Mouse (Mus musculus) erythroblast, embryonic 14.5 days (primary cell): ENCODE data around the gene Tmem176b. TPM values are rescaled to one million over a fixed set of nuclear protein-coding genes. Genes with fewer than 3 reads are reported as not detected.

Experiments used
- H3K27me3 ChIP-seq: 2 replicates; pipeline ENCODE4 v1.6.1; 2012; ENCODE audit warnings: inconsistent platforms; ENCODE audit not compliant: control insufficient read depth
- H3K36me3 ChIP-seq: 2 replicates; pipeline ENCODE4 v1.6.1; 2012; ENCODE audit warnings: mild to moderate bottlenecking, inconsistent platforms; ENCODE audit not compliant: control insufficient read depth
- H3K4me1 ChIP-seq: 2 replicates; pipeline ENCODE4 v1.6.1; 2012; ENCODE audit warnings: inconsistent platforms; ENCODE audit not compliant: control insufficient read depth
- H3K4me3 ChIP-seq: replicated peaks from 2 replicates; pipeline ENCODE3; 2012; ENCODE audit warnings: moderate library complexity, mild to moderate bottlenecking, inconsistent platforms
- H3K9me3 ChIP-seq: 2 replicates; pipeline ENCODE4 v1.6.1; 2012; ENCODE audit warnings: low read length, inconsistent platforms, mixed read lengths; ENCODE audit not compliant: control insufficient read depth
- GATA1 ChIP-seq: IDR thresholded peaks from 2 replicates; pipeline ENCODE4 v1.6.1; 2012; ENCODE audit warnings: low read length, inconsistent platforms, mixed read lengths
- TAL1 ChIP-seq: IDR thresholded peaks from 3 replicates; pipeline ENCODE4 v1.6.1; 2012; ENCODE audit warnings: low read length, inconsistent platforms, mixed read lengths
- polyA plus RNA-seq: library from polyadenylated mRNA; stranded (reverse); fragments of >175 nt; gene quantifications from 2 replicates; pipeline ENCODE4 v1.2.3, GENCODE M21; 2012

Tmem176b gene
- polyA plus RNA-seq, 1 experiment = 0.18 TPM

DNA sequence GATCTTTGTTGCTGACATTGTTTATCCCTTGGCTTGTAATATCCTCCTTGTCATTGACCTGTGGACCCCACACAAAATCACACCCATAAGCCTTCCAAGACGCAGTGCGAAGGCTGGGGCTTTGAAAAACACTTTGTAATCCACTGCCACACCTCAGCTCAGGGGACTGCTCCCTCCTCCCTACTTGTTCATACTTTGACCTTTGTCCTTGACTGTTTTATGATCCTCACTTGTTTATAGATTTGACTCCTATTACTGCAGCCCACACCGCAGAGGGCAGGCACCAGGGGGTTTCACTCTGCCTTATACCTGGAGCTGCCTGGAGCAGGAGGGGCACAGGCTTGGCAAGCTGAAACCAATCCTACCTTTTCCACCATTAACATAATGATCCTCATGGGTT lies 23.4 kb upstream of the Tmem176b start:
- Histone ChIP-seq H3K4me1 (no peaks in the 10 kb centered on the region), H3K36me3 (no peaks in the 10 kb centered on the region), H3K9me3 (no peaks in the 10 kb centered on the region), H3K4me3 (no peak overlapping the region), H3K27me3 (no peaks in the 10 kb centered on the region)
- no peak for TF ChIP-seq GATA1
- TF ChIP-seq TAL1 = no peak

DNA sequence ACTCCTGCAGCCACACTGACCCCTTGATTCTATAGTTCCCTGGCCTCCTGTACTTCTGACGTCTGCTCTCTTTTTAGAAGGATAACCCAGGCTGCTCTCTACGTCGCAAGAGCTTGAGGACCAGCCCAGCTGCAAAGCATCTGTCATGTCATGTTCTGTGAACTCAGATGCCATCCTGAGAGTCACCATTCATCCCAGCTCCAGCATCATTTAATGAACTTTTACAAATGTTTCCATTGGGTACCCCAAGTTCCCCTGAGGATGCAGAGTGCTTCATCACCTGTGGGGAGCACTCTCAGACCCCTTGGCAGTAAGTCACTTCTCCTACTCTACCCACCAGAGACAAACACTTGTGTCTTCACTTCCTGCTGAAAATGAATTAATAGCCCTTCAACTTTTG lies 22.9 kb upstream of the Tmem176b start:
- Histone ChIP-seq H3K27me3 (no peaks in the 10 kb centered on the region), H3K4me1 (no peaks in the 10 kb centered on the region), H3K9me3 (no peaks in the 10 kb centered on the region), H3K36me3 (no peaks in the 10 kb centered on the region), H3K4me3 (no peak overlapping the region)
- TF ChIP-seq GATA1 (no peak), TAL1 (no peak)

DNA sequence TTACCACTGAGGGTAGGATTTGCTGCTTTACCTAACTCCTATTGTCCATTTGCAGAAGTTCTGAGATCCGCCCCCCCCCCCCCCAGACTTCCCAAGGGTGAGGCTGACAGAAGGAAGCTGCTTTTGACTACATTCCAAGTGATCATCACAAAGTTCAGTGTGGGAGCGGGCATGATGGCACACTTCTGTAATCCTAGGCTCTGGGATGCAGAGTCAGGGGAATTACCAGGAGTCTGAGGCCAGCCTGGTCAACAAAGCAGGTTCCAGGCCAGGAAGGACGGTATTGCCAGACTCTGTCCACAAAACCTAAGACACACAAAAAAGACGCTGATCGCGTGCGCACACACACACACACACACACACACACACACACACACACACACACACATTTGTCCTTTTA lies 22.2 kb upstream of the Tmem176b start:
- Histone ChIP-seq H3K27me3 (no peaks in the 10 kb centered on the region), H3K36me3 (no peaks in the 10 kb centered on the region), H3K9me3 (no peaks in the 10 kb centered on the region), H3K4me1 (no peaks in the 10 kb centered on the region), H3K4me3 (no peak overlapping the region)
- TF ChIP-seq TAL1 (no peak), GATA1 (no peak)

DNA sequence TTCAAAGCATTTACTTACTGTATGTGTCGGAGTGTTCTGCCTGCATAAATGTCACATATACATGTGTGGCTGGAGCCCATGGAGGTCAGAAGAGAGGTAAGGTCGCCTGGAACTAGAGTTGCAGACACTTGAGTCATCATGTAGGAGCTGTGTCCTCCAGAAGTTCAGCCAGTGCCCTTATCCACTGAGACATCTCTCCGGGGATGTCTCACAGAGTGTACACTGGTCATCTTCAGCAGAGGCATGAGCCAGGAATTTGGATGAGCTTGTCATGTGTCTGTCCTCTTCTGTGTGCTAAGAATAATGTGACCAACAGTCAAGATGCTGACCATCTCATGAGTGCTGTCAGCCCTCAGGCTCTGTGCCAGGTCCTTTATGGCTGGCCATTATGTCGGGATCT lies 21.5 kb upstream of the Tmem176b start:
- H3K27me3 ChIP-seq = no peaks in the 10 kb centered on the region

DNA sequence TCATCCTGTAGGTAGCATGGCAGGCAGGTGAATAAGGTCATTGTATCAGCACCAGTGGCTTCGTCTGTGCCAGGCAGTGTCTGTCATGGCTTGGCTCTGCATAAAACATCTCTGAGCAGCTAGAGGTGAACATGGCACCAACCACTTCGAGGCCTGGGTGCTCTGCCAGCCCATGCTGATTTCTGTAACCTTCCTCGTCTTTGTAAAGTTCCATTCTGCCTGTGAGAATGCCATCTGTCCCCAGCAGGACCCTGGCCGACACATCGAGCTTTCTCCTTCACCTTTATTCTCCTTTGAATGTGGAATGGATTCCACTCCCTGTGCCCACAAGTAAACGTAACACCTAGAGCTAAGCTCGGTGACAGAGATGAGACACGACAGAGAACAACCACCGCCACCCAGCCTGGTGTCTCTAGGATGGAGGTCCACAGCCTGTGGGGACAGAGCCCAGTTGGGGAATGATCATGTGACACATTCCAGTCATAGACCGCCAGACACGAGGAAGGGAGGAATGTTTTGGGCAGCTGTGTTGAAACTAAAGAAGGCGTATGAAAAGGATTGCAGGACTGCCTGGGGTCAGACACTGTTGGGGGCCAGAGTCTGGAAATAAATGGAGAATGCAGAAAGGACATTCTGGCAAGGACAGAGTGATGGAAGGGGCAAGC lies 20.5 kb upstream of the Tmem176b start:
- TF ChIP-seq TAL1 (no peak), GATA1 (no peak)
- Histone ChIP-seq H3K4me1 (no peaks in the 10 kb centered on the region), H3K9me3 (no peaks in the 10 kb centered on the region), H3K27me3 (no peaks in the 10 kb centered on the region), H3K4me3 (no peak overlapping the region), H3K36me3 (no peaks in the 10 kb centered on the region)

More for the DNA sequence above, 21.5 kb upstream of the Tmem176b start:
- H3K9me3 ChIP-seq = no peaks in the 10 kb centered on the region
- H3K4me3 ChIP-seq = no peak overlapping the region
- H3K4me1 ChIP-seq = no peaks in the 10 kb centered on the region
- no peak for TF ChIP-seq TAL1
- no peak for TF ChIP-seq GATA1
- no peaks in the 10 kb centered on the region for H3K36me3 ChIP-seq

DNA sequence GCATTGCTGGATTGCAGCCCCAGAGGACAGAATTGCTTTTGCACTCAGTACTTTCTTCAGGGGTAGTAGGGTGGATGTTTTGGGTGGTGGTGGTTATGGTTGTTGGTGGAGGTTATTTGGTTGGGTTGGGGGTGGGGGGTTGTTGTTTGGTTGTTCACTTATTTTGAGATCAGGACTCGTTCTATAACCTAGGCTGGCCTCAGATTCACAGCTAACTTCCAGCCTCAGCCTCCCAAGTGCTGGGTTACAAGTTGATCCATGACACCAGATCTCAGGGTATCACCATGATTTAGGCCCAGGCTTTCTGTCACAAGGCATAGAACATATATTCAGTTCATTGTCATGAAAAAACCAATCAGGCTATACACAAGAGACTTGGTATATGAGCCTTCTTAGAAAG lies 19.6 kb upstream of the Tmem176b start:
- no peaks in the 10 kb centered on the region for H3K36me3 ChIP-seq
- TF ChIP-seq TAL1 (no peak), GATA1 (no peak)
- H3K4me1 ChIP-seq = no peaks in the 10 kb centered on the region
- no peaks in the 10 kb centered on the region for H3K27me3 ChIP-seq
- no peak overlapping the region for H3K4me3 ChIP-seq
- no peaks in the 10 kb centered on the region for H3K9me3 ChIP-seq

DNA sequence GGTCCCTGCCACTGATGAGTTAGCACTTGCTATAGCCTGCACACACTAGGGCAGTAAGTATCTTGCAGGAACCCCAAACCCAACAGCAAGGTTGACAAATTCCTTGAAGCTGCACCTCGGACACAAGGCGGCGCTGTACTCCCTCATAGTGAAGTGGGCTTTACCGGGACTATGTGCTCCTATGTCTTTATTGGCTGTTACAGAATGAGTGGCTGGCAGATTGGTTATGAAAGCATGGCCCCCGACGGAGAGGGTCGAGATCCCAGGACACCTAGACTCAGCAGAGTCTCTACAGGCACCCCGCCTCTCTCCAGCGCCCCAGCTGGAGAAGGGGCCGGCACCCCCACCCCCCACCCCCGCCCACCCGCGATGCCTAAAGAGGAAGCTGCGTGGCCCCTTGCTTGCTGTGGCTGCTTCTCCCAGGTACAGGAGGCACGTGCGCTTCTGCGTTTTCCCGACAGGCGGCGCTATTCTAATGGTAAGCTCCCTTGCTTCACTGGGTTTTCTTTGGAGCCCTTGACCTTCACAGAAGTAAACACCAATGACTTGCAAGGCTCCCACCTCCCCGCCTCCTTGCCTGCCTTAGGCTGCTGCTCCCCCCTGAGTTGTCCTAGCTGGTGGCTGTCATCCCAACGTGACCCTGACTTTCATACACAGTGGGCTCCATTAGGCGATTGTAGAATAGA lies 19.0 kb upstream of the Tmem176b start:
- no peaks in the 10 kb centered on the region for H3K9me3 ChIP-seq
- no peaks in the 10 kb centered on the region for H3K27me3 ChIP-seq
- TF ChIP-seq GATA1 (no peak), TAL1 (no peak)
- no peak overlapping the region for H3K4me3 ChIP-seq
- no peaks in the 10 kb centered on the region for H3K36me3 ChIP-seq
- no peaks in the 10 kb centered on the region for H3K4me1 ChIP-seq

DNA sequence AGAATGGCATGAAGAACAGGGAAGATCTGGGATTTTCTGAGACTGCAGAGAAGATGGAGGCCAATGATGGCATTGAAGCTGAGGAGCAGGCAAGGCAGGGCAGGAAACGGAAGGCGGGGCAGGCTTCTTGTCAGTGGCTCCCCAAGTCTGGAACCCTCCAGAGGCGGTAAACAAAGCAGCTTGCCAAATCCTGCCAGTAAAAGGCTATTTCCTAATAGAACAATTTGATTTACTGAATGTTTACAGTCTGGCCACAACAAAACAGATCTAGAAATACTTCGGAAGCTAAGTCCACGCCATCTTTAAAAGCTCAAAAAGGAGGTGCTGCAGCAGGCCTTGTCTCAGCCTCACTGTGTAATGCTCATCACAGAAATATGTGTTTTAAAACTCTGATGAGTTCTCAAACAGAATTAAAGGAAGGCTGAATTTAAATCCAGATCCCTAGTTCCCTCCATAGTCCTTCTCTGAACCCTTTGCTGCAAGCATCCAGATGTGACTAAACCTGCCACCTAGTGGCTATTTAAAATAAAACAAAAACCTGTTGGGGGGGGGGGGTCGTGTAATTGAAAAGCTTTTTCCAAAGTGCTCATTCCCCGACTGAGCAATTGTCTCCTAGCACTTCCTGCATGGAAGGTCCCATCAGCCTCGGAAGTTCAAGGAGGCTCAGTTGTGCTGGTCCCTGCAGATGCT lies 16.5 kb upstream of the Tmem176b start:
- no peak overlapping the region for H3K4me3 ChIP-seq
- H3K36me3 ChIP-seq = no peaks in the 10 kb centered on the region
- no peaks in the 10 kb centered on the region for H3K9me3 ChIP-seq
- TF ChIP-seq TAL1 (no peak), GATA1 (no peak)
- H3K27me3 ChIP-seq = no peaks in the 10 kb centered on the region
- no peaks in the 10 kb centered on the region for H3K4me1 ChIP-seq

DNA sequence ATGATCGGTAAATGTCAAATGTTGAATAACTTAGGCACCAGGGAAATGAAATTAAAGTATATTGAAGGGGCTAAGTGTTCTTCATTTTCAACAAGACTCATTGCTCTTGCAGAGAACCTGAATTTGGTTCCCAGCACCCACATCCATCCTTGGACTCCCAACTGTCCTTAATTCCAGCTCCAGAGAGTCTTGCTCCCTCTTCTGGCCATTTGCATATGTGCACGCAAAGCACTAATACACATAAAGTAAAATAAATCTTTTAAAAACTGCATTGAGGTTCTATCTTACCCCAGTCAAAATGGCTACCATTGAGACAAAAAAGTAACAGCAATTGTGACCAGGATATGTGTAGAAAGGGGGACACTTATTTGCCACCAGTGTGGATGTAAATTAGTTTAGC lies 12.9 kb upstream of the Tmem176b start:
- no peaks in the 10 kb centered on the region for H3K4me1 ChIP-seq
- H3K9me3 ChIP-seq = no peaks in the 10 kb centered on the region
- H3K27me3 ChIP-seq = peaks cover 4% of the 10 kb centered on the region
- no peaks in the 10 kb centered on the region for H3K36me3 ChIP-seq
- TF ChIP-seq GATA1 = no peak
- no peak for TF ChIP-seq TAL1
- H3K4me3 ChIP-seq = no peak overlapping the region
